Mouse (Mus musculus) urinary bladder, postnatal 36 days (tissue): ENCODE results near the gene Scn7a.

Experiments
- DNase-seq, 2 experiments: peaks; one replicate each; pipeline ENCODE4 v3.0.0; 2022; ENCODE audit warnings: low spot score in 2 of 2, mixed read lengths in 1 of 2

Scn7a gene

DNA sequence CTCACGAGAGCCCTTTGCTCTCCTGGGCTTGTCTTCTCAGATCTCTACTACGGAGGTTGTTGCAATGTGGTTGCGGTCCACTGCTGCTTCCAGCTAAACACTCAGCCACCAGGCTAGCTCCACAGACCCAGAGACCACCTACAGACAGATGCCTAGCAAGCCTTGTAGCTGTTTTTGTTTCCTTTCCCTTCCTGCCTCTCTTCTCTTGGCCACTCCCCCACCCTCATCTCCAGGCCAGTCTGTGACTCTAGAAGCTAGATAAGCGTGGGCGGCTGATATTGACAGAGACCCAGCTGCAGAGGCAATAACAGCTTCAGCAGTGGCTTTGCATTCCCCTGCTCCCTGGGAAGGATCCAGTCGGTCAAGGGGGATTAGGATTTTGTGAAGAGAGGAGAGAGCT, at the start of gene Scn7a:
TSS of gene Scn7a (minus strand) at position 150 of the 400 bp plus-strand sequence.
- peak in 1 of 2 experiments; percentile 17 for DNase-seq

DNA sequence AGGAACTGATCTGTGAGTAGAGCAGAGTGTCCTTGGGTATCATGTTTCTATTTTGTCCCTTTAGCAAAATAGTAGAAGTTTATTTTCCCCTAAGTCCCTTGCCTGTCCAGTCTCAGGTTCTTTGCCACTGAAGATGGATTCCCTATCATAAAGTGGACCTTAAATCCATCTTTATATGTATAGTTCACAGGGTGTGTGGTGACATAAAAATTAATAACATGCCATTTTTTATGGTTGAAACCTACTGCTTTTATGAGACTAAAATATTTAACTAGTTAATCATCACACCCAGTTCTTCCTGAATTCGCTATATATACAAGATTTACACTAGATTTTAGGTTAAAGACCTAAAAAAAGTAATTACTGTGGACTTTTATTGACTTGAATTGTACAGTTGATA, 43.0 kb upstream of the Scn7a start:
- DNase-seq, result no peak

DNA sequence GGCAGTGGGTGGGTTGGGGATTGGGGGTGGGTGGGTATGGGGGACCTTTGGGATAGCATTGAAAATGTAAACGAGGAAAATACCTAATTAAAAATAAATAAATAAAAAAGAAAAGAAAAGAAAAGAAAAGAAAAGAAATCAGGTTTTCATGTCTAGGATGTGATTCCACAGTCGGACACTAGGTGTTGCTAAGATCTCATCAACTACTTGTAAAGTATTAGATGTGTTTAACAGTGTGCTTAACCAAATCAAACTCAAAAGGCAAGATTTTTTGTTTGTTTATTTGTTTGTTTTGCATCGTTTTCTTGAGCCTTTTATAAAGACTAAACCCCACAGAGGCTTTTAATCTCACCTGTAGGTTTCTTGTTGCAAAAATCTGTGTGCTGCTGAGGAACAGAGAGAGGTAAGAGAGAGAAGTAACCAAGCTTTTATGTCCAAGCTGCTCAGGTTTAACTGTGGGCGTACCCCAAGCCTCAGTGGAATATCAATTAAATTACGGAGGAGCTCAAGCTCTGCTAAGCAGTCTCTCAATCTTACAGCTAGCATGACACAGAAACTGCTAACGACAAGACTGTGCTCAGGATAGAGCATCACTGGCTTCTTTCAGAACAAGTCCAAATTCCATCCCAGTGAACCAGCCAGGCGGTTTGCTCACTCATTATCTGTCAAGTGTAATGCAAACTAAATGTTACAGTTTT, 35.3 kb upstream of the Scn7a start:
- DNase-seq, result no peak

DNA sequence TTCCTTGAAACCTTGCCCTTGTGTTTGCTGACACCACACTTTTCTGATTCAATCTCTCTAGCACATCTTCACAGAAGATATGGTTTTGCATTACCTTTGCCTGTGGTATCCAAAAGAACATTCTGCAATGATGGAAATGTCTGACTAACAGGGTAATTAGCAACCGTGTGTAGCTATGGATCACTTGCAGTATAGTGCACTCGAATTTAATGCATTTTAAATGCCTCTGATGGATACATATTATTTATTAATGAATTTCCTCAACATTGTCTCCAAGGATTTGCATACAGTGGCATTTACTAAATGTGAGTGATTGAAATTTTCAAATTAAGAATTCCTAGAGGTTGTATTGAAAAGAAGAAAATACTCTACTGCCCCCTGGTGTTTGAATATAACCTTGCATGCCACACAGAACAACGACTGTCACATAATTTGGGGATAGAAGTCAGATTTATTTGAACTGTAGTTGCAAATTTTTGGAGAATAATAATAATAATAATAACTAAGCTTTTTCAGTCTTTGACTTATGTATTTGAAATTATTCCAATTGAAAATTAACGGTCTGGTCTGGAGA, 15.0 kb upstream of the Scn7a start:
- DNase-seq, result no peak

DNA sequence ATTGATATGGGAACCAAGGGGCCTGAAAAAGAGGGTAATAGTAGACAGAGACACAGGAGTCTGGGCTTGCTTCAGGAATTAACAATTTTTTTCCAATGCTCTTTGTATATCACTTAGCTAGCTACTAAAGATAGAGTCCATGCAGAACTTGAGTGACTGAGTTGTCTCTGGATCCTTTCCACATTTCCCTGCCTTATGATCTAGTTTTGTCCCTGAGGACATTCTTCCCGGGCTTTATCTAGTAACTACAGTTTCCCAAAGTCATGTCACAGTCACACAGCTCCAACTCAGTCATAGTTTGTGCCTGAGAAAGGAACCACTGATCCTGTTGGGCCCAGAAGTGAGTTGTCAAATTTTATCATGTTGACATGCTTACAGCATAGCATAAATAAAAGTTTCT, 12.8 kb upstream of the Scn7a start:
- DNase-seq, result no peak

DNA sequence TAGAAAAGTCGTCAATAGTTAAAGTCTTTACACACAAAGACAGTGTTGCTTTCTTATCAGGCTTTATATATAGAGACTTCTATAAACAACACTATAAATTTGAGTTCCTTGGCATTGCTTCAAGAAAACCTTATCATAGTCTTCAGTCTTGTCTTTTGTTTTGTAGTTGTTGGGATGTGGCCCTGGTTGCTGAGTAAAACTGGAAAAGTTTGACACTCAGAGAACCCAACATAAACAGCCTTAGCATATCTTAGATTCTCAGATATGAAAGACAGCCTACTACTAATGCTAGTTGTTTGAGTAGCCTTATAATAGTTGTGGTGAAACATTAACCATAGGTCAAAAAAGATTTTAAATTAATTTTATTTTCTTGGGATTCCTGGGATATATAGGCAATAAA, 6.9 kb upstream of the Scn7a start:
- DNase-seq, result no peak

DNA sequence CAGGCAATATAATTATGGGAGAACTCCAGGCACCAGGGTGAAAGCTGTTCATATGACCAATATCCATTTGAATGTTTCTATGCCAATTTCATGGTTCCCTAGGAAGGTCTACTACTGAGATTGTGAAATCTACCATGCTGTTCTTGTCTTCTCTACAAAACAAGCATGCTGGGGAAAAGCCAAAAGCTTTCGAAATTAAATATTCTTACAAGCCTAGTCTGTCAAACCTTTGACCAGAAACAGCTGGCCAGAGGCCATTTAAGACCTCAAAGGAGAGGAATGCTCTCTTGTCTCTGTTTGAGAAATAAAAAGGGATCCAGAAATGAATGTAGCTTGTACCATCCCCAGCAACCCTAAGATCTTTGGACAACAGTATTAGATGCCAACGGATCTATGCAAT, 3.8 kb downstream of the Scn7a start:
- DNase-seq, result peak in 1 of 2 experiments; percentile 52

DNA sequence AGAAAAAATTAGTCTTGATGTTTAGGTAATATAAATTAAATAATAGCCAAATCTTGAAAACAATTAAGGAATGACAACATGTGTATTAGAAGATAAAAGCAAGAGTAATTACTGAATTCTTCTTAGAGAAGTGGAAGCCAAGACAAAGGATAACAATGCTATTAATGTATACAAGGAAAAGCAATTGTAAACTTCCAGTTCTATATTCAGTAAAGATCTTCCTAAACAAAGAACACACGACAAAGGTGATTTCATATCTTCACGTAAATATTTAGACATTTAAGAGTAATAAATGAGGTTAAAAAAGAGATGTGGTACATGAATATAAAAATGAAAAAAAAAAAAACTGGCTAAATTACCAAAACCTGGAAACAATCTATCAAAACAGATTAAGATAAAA, 16.7 kb downstream of the Scn7a start:
- no peak for DNase-seq

DNA sequence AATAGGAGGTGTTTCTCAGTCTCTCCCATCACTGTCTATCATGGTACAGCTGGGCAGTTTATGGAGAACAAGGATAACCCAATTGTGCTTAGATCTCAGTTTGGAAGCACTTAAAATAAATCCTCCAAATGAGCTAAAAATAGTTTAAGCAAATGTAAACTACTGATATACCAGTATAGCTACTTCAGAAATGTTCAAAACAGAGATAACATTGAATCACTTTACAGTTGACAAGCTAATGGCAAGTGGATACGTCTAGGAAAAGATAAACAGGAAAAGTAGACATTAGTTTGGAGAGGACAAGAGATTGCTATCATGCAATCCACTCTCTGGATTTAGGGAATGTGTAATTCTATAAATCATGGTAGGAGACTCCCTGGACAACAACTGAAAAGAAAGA, 19.5 kb downstream of the Scn7a start:
- DNase-seq, result no peak

DNA sequence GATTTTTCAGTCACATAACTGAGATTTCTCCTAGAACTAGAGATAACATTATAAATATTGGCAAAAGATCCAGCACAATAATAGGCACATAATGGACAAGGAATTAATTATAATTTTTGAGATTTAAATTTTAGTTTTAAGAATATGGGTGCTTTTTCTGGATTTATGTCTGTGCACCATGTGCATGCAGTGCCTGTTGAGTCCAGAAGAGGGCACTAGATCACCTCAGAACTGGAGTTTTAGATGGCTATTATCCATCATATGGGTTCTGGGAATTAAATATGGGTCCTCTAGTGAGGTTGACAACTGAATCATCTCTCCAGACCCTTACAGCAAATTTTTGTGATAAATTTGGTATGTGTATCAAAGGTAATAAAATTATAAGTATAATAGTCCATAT, 21.8 kb downstream of the Scn7a start:
- DNase-seq, result no peak

DNA sequence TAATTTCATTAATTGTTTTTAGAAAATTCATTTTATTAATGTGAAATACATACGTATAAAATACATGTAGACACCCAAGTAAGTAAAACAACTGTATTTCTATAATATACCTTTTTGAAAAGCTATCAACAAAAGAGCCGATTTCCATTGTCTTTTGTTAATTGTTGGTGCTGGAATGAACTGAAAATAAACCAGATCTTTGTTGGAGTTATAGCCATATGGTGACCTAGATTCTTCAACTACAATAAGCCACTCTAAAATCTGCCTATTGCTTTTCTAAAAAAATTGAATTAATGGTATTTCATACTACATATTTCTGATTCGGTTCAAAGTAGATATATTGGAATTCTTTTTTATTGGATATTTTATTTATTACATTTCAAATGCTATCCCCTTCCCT, 56.7 kb downstream of the Scn7a start:
- DNase-seq, result no peak

DNA sequence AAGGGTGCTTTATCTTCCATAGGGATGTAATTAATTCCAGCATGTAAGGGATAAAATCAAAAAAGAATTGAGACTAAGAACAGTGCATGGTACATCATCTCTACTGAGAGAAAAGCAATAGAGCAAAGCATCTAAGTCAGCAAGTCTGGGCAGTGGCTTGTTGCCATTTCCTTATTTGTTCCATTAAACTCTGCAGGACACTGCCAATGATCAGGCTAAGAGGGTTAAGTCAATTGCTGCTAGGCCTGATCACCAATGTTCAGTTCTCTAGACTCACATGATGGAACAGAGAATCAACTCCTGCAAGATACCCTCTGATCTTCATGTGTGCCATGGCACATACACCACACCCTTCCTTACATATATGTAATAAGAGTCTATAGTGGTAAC, 57.1 kb downstream of the Scn7a start:
- no peak for DNase-seq

DNA sequence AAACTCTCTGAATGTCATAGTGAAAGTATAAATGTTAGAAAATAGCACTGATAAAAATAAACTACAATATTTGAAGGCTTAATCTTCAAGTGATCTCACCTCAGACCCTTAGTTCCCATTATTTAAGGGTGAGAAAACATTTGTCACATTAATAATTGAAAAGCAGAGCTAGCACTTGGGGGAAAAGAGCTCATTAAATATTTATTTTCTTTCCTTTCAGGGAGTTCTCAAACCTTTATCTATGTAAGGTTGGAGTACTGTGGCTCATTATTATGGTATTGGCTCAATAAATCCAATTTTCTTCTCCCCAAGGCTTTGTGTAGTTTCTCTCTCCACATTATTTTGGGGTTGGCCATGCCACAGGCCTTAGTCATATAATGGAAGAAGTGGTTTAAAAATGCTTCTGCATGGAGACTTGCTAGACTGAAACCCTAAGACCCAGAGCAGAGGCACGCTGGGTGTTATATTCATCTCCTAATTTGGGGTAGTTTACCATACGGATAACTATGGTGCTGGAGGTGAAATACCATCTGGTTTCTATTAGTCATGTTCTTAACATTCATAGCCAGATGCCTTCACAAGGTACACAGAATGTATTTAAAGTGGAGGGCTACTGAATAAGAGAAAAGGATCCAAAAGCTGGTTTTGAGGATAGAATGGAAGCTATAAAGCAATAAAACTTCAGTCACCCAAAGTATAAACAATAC, 57.7 kb downstream of the Scn7a start:
- no peak for DNase-seq

DNA sequence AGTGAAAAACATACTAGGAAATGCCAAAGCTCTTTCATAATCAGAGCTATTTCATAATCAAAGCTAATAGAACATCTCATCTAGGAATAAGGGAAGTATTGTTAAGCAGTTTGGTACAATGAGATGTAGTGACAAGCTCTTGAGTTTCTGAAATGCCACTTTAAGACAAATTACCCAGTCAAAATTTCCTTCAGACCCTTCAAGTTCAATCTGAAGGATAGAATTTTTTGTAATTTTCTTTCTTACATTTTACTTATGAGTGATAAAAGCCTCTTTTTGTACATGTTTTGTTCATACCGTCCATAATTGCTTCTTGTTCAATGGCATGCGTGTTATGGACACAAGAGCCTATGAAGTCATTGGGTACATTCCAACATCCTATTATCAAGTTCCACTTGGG, 72.6 kb downstream of the Scn7a start:
- DNase-seq, result no peak

DNA sequence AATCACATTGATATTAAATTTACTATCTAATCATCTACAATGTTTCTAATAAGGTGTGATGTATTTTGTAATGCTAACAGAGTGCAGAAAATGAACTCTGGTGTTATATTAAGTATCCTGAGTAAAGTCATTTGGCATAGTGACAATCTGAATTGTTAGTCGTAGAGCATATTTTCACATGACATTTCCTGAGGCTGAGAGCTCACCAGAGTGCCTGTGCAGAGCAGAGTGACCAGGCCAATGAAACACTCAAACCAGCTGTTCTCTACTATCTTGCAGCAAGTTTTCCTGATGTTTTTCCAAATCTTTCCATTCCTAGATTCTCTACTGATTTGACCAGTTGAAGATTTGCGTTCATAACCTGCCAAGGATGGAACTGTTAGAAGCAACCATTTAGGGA, 92.4 kb downstream of the Scn7a start:
- no peak for DNase-seq

DNA sequence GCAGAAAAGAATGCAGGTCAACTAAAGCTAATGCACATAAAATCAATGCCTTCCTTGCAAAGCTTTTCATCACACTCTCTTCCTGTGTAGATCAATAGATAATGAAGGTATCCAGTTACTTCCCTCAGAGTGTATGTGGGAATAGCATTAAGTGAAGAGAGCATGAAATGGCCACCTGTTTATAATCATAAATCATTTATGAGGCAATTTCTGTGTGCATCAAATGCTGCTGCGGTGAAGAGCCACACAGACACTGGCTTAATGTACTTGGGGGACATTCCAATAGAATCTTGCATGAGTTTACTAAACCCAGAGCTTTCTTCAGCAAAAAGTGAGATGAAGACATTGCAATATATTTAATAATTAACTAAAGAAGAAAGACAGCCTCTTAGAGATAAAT, 122.7 kb downstream of the Scn7a start:
- no peak for DNase-seq

DNA sequence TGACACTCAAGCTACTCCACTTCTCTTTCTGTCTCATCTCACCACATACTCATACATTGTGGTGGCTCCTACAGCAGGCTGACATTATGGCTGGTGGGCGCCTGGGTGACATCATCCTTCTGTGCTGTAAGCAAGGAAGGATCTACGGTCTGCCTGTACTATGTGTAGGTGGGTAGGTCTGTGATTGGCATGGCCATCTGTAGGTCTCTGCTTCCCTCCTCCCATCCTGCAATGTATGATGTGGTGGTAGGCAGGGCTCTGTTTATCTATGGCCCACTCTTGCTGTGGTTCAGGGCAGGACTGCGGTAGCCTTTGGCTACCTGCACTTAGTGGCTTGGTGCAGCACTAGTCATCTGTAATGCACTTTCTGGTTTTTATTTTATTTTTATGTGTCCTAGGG, 128.3 kb downstream of the Scn7a start:
- DNase-seq, result no peak

DNA sequence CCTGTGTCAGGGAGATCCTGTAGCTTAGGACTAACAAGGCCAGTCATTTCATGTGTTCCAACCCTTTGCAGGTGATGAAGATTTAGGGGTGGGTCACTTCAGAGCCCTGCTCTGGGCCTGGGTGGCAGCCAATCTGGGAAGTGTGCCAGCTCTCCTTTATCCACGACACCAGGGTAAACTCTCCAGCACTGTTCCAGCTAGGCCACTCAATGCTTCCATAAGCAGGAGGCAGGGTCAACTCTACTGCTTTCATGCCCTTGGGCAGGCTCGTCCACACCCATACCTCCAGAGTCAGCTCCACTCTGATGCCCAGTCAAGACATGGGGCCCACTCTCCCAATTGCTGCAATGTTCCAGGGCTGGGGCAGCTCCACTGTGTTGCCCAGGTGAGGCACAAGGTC, 129.3 kb downstream of the Scn7a start:
- no peak for DNase-seq

DNA sequence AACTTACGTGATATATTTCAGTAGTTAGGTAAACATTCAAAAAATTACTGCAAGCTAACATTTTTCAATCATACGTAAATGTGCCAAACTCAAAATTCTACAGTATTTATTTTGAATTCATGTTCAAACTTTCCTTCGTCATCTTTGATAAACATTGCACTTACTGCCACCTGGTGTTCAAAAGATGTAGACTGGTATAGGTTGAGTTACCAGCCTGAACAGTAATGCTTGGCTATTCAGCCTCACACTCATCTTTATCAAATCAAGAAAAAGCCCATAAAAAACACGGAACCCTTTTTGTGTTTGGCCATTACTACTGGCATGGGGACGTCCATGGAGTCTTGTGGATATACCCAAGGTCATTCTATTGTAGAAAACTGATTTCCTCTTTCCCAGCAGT, 140.3 kb downstream of the Scn7a start:
- no peak for DNase-seq

DNA sequence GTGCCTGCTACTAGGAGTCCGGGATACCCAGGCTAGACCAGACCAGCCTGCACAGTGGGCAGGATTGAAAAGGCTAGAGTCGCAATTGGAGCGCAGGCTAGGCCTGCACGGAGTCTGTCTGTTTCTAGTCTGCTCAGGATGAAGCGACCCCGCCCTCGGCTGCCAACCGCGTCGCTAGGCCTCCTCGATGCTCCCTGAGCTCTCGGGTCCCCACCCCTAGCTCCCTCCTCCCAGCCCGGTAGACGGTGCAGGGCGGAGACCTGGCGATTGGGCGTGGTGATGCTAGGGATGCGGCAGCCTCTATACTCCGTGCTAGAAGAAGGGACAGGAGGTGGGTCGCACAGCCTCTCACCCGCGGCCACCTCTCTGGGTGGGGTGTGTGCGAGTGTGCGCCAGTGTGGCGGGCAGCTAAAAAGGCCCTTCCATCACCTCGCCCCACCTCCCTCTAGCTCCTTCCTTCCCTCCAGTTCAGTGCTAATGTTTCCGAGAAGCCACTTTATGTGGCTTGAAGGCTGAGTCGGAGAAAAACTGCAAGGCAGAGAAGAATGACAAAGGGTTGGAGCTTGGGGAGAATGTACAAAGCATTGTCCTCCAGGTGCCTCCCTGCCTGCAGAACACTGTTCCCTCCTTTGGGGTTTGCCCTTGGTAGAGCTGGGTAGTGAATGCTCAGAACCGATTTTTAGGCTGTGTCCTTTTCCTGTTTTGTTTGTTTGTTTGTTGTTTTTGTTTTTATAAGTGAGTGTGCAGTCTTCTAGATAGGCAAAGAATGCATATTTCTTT, 149.9 kb downstream of the Scn7a start, which contains the start of gene Scn9a:
TSS of gene Scn9a (minus strand) at position 383 of the 780 bp plus-strand sequence.
- DNase-seq, result no peak

DNA sequence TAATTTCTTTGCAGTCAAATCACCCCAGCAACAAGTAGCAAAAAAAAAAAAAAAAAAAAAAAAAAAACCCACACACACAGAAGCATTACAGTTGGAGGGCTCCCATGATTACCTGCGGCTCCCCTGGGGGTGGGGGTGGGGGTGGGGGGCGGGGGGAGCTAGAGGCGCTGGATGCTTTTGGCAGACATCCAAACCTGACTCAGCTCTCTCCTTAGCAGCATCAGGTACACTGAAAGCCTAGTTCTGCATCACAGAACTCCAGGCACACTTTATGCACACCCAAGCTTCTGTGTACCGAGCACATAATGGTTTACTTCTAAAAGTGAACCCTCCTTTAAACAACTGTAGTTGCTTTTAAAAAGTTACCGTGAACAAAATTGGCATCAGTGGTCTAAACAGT, 152.0 kb downstream of the Scn7a start:
- no peak for DNase-seq
